Mouse (Mus musculus) urinary bladder, postnatal 14 days (tissue): ENCODE measurements around the gene Cnot1.

Source experiments
- DNase-seq: peaks from one replicate; pipeline ENCODE4 v3.0.0; 2021; ENCODE audit warnings: low spot score

Cnot1 gene

GRCm38 (mm10) chr8:95727625-95728024 is 79.6 kb downstream of the Cnot1 start:
- no peak for DNase-seq

- DNase-seq: no peak
Measured at GRCm38 (mm10) chr8:95716546-95717335, 90.5 kb downstream of the Cnot1 start.

- peak; percentile 88 for DNase-seq
Measured at GRCm38 (mm10) chr8:95715676-95716531, 91.4 kb downstream of the Cnot1 start, which contains the start of gene Setd6. TSS of gene Setd6 (plus strand) at chr8:95715881.

GRCm38 (mm10) chr8:95714837-95715413 is 92.3 kb downstream of the Cnot1 start:
- DNase-seq: no peak

- DNase-seq: no peak
Measured at GRCm38 (mm10) chr8:95714367-95714766, 92.9 kb downstream of the Cnot1 start.

- DNase-seq: peak; percentile 71
Measured at GRCm38 (mm10) chr8:95713100-95714010, 93.9 kb downstream of the Cnot1 start.

GRCm38 (mm10) chr8:95712395-95712794 is 94.9 kb downstream of the Cnot1 start:
- no peak for DNase-seq

GRCm38 (mm10) chr8:95711029-95711428 is 96.2 kb downstream of the Cnot1 start:
- no peak for DNase-seq

GRCm38 (mm10) chr8:95709579-95709978 is 97.7 kb downstream of the Cnot1 start:
- DNase-seq: no peak

GRCm38 (mm10) chr8:95704538-95704937 is 102.7 kb downstream of the Cnot1 start:
- DNase-seq: no peak

GRCm38 (mm10) chr8:95703461-95704260 is 103.6 kb downstream of the Cnot1 start:
- peak; percentile 29 for DNase-seq

- DNase-seq: peak; percentile 85
Measured at GRCm38 (mm10) chr8:95702480-95703446, 104.5 kb downstream of the Cnot1 start.

- DNase-seq: no peak
Measured at GRCm38 (mm10) chr8:95701809-95702208, 105.5 kb downstream of the Cnot1 start.

GRCm38 (mm10) chr8:95700282-95700681 is 107.0 kb downstream of the Cnot1 start:
- no peak for DNase-seq

- no peak for DNase-seq
Measured at GRCm38 (mm10) chr8:95698179-95698578, 109.1 kb downstream of the Cnot1 start.

GRCm38 (mm10) chr8:95697128-95697527 is 110.1 kb downstream of the Cnot1 start:
- DNase-seq: peak; percentile 83

- DNase-seq: no peak
Measured at GRCm38 (mm10) chr8:95696661-95697060, 110.6 kb downstream of the Cnot1 start.

GRCm38 (mm10) chr8:95694631-95695030 is 112.6 kb downstream of the Cnot1 start:
- DNase-seq: no peak

- no peak for DNase-seq
Measured at GRCm38 (mm10) chr8:95690929-95691541, 116.2 kb downstream of the Cnot1 start.
